Mouse (Mus musculus) small intestine, adult 2 months (tissue): ENCODE results near the gene Adgra1. TPM values are rescaled to one million over a fixed set of nuclear protein-coding genes. Genes with fewer than 3 reads are reported as not detected.

Experiments used
- H3K27ac ChIP-seq: fragments of 200-500 bp; 2 replicates; pipeline ENCODE4 v1.5.1; 2012; ENCODE audit warnings: low read depth, low read length, control low read depth, inconsistent platforms; ENCODE audit not compliant: insufficient read depth
- H3K27me3 ChIP-seq: fragments of 200-500 bp; 2 replicates; pipeline ENCODE4 v1.6.1; 2012; ENCODE audit warnings: mild to moderate bottlenecking, moderate library complexity, low read length, inconsistent platforms; ENCODE audit not compliant: control insufficient read depth, insufficient read depth
- H3K36me3 ChIP-seq: fragments of 200-500 bp; 2 replicates; pipeline ENCODE4 v1.6.1; 2012; ENCODE audit warnings: mild to moderate bottlenecking, low read length, control low read depth, inconsistent platforms; ENCODE audit not compliant: control insufficient read depth, insufficient read depth
- H3K4me1 ChIP-seq: fragments of 200-500 bp; 2 replicates; pipeline ENCODE4 v1.6.1; 2012; ENCODE audit warnings: low read length, inconsistent platforms, mixed read lengths; ENCODE audit not compliant: control insufficient read depth, insufficient read depth, insufficient read length
- H3K4me3 ChIP-seq: fragments of 200-500 bp; 2 replicates; pipeline ENCODE4 v1.5.1; 2012; ENCODE audit warnings: low read depth, mild to moderate bottlenecking, control low read depth, inconsistent platforms, low read length, moderate library complexity
- CTCF ChIP-seq: fragments of 200-500 bp; IDR thresholded peaks from 2 replicates; pipeline ENCODE4 v1.5.1; 2012; ENCODE audit warnings: low read depth, mild to moderate bottlenecking, control low read depth, inconsistent platforms, low read length, moderate library complexity, mixed read lengths; ENCODE audit not compliant: insufficient replicate concordance, insufficient read length; ENCODE audit errors: extremely low read depth
- POLR2A ChIP-seq: fragments of 200-500 bp; IDR thresholded peaks from 2 replicates; pipeline ENCODE4 v1.6.1; 2012; ENCODE audit warnings: low read depth, mild to moderate bottlenecking, control low read depth, inconsistent platforms, low read length, moderate library complexity
- WGBS: fragments of 180-500 bp; shearing (Covaris S2); methylation state at CpG from one replicate; pipeline ENCODE4 v1.1.7; 2018; 5-methylcytosine and 5-hydroxymethylcytosine counted together
- polyA plus RNA-seq: library from polyadenylated mRNA; depleted of rRNA; stranded (reverse); fragments of >200 nt; gene quantifications from 2 replicates; pipeline ENCODE4 v1.2.3, GENCODE M21; 2012

Adgra1 gene
- polyA plus RNA-seq, 1 experiment: 0.25 TPM

DNA sequence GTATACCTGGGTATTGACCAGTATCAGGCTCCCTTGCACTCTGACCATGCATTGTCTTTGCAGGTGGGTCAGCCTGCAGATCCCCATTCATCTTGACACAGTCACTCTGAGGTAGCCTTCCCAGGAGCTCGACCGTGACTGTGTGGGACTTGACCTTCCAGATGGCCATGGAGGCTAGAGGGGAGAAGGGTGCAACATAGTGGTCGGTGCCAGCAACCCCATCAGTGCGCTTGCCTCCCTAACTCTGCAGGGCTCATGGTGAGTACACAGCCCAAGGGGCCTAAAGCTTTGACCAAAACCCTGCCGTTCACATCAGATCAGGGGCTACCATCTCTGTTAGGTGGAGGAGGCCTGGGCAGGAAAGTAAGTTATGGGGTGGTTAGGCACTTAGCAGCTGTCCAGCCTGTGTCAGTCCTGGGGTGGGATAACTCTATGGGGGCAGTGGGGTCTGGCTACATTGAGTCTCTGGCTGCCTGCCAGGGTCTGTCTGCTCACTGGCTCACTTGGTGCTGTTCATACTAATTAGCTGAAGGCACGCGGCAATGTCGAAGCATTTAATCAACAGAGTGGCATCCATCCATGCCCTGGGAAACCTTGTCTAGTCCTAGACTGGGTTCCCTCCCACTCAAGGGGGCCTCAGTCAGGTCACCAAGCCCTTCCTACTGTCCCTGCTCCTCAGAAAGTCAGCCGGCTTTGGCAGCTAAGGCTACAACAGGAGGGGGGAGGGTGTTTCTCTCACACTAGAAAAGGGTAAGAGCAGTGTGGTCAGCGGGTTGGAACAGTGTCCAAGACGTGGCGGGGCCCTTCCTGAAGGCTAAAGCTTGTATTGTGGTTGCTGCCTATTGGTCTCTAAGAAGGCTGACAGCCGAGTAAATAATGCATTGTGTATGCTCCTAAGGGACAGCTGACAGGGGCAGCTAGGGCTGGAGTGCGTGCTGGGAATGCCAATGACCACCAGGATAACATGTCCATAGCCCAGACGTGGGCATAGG lies 1.5 kb downstream of the Adgra1 start:
- no peaks in the 10 kb centered on the region for H3K4me1 ChIP-seq
- 62% methylated on average over 15 of the region's 15 CpGs for WGBS

GRCm38 (mm10) chr7:139840443-139841168 lies 6.6 kb downstream of the Adgra1 start:
- no peaks in the 10 kb centered on the region for H3K36me3 ChIP-seq
- no peaks in the 10 kb centered on the region for H3K27me3 ChIP-seq
- no peak overlapping the region for H3K27ac ChIP-seq
- WGBS: 72% methylated on average over 11 of the region's 11 CpGs
- H3K4me3 ChIP-seq: no peak overlapping the region
- no peak for TF ChIP-seq CTCF
- no peak for TF ChIP-seq POLR2A
- no peaks in the 10 kb centered on the region for H3K4me1 ChIP-seq

More for the DNA sequence above, 1.5 kb downstream of the Adgra1 start:
- no peaks in the 10 kb centered on the region for H3K36me3 ChIP-seq
- peaks cover 4% of the 10 kb centered on the region; the same call in 1 of the 2 replicates for H3K27me3 ChIP-seq
- no peak overlapping the region for H3K27ac ChIP-seq
- TF ChIP-seq CTCF (no peak), POLR2A (no peak)
- H3K4me3 ChIP-seq: no peak overlapping the region

- H3K27ac ChIP-seq: no peak overlapping the region
- TF ChIP-seq CTCF (no peak), POLR2A (no peak)
- no peak overlapping the region for H3K4me3 ChIP-seq
- 59% methylated on average over 6 of the region's 6 CpGs for WGBS
- no peaks in the 10 kb centered on the region for H3K27me3 ChIP-seq
- no peaks in the 10 kb centered on the region for H3K36me3 ChIP-seq
- H3K4me1 ChIP-seq: no peaks in the 10 kb centered on the region
Observed at GRCm38 (mm10) chr7:139842397-139842796, 8.4 kb downstream of the Adgra1 start.

DNA sequence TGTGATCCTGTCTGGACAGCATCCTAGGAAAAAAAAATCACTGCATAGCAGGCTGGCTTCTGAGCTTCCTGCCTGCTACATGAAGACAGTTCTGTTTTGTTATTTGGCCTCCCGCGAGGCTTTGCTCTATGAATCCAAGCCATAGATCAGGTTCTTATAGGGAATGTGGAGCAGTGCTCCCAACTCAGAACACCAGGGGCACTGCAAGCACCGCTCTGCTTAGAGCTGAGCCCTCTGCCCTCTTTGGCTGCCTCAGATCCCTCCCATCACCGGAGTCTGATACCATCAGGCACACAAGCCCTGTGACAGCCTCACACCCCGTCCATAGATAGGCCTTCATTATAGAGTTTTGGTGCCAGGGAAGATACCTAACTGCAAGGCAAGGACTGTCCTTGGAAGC lies 9.2 kb downstream of the Adgra1 start:
- Histone ChIP-seq H3K27ac (no peak overlapping the region), H3K27me3 (no peaks in the 10 kb centered on the region), H3K4me3 (no peak overlapping the region), H3K4me1 (no peaks in the 10 kb centered on the region), H3K36me3 (no peaks in the 10 kb centered on the region)
- TF ChIP-seq CTCF (no peak), POLR2A (no peak)
- WGBS: 44% methylated on average over 5 of the region's 5 CpGs

- no peak overlapping the region for H3K27ac ChIP-seq
- WGBS: 37% methylated on average over 5 of the region's 5 CpGs
- H3K36me3 ChIP-seq: no peaks in the 10 kb centered on the region
Observed at GRCm38 (mm10) chr7:139843776-139844175, 9.8 kb downstream of the Adgra1 start.

GRCm38 (mm10) chr7:139845101-139845500 lies 11.1 kb downstream of the Adgra1 start:
- no peaks in the 10 kb centered on the region for H3K4me1 ChIP-seq
- TF ChIP-seq CTCF (no peak), POLR2A (no peak)
- H3K4me3 ChIP-seq: no peak overlapping the region
- H3K36me3 ChIP-seq: no peaks in the 10 kb centered on the region
- H3K27me3 ChIP-seq: no peaks in the 10 kb centered on the region
- H3K27ac ChIP-seq: no peak overlapping the region
- 77% methylated on average over 2 of the region's 2 CpGs for WGBS

More at GRCm38 (mm10) chr7:139843776-139844175, 9.8 kb downstream of the Adgra1 start:
- Histone ChIP-seq H3K27me3 (no peaks in the 10 kb centered on the region), H3K4me1 (no peaks in the 10 kb centered on the region), H3K4me3 (no peak overlapping the region)
- TF ChIP-seq POLR2A (no peak), CTCF (no peak)

DNA sequence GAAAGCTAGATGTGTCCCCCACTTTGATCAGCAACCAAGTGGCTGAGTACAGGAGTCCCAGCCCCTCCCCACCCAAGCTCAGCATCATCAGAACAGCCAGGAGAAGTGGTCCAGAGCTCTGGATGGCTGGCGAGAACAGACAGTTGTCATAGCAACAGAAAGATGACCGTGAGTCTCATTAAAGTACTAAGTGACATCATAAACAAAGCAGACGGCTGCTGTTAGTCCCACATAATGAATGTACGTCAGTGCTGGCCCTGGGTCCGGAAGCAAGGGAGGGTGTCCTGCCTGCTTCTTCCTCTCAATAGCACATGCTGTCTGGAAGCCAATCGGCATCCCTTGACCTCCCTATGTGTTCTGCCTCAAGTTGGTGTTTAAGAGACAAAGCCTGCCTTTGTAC lies 16.2 kb downstream of the Adgra1 start:
- Histone ChIP-seq H3K27ac (no peak overlapping the region), H3K4me1 (no peaks in the 10 kb centered on the region), H3K36me3 (no peaks in the 10 kb centered on the region), H3K27me3 (no peaks in the 10 kb centered on the region), H3K4me3 (no peak overlapping the region)
- 31% methylated on average over 6 of the region's 6 CpGs for WGBS
- TF ChIP-seq CTCF (no peak), POLR2A (no peak)
